Mouse (Mus musculus) neural tube, embryonic 14.5 days (tissue): Measurements from ENCODE around the gene Wdr73. TPM values are rescaled to one million over a fixed set of nuclear protein-coding genes. Genes with fewer than 3 reads are reported as not detected.

ENCODE experiments used
- ATAC-seq: fragments of 200-750 bp; cut with Nextera tagmentation; 2 replicates; pipeline ENCODE4 v1.8.0; 2017; ENCODE audit warnings: low read depth, mild to moderate bottlenecking, moderate TSS enrichment, moderate library complexity
- H3K27ac ChIP-seq: fragments of 300-500 bp; sonication (generic); 2 replicates; pipeline ENCODE4 v1.5.1; 2014; ENCODE audit warnings: low read depth, mild to moderate bottlenecking, control low read depth, low read length, moderate library complexity, mixed read lengths
- H3K27me3 ChIP-seq: fragments of 300-500 bp; sonication (generic); 2 replicates; pipeline ENCODE4 v1.6.1; 2014; ENCODE audit warnings: low read length; ENCODE audit not compliant: control insufficient read depth, insufficient read depth
- H3K36me3 ChIP-seq: fragments of 300-500 bp; sonication (generic); 2 replicates; pipeline ENCODE4 v1.6.1; 2014; ENCODE audit warnings: low read length, mixed read lengths; ENCODE audit not compliant: control insufficient read depth, insufficient read depth
- H3K4me1 ChIP-seq: fragments of 300-500 bp; sonication (generic); 2 replicates; pipeline ENCODE4 v1.6.1; 2014; ENCODE audit warnings: low read length; ENCODE audit not compliant: control insufficient read depth, insufficient read depth
- H3K4me2 ChIP-seq: fragments of 300-500 bp; sonication (generic); 2 replicates; pipeline ENCODE4 v1.6.1; 2014; ENCODE audit warnings: mild to moderate bottlenecking, low read depth, low read length, control low read depth
- H3K4me3 ChIP-seq: fragments of 300-500 bp; sonication (generic); 2 replicates; pipeline ENCODE4 v1.5.1; 2014; ENCODE audit warnings: low read depth, low read length, control low read depth, mixed read lengths
- H3K9ac ChIP-seq: fragments of 300-500 bp; sonication (generic); replicated peaks from 2 replicates; pipeline ENCODE4 v1.6.1; 2014; ENCODE audit warnings: low read depth, mild to moderate bottlenecking, control low read depth, low read length, mixed read lengths
- H3K9me3 ChIP-seq: fragments of 300-500 bp; sonication (generic); 2 replicates; pipeline ENCODE4 v1.6.1; 2016; ENCODE audit warnings: low read length; ENCODE audit not compliant: control insufficient read depth
- WGBS: fragments of 180-500 bp; shearing (Covaris S2); extraction: QIAGEN DNeasy Blood & Tissue Kit; methylation state at CpG from one replicate; pipeline ENCODE4 v1.1.7; 2014; 5-methylcytosine and 5-hydroxymethylcytosine counted together
- polyA plus RNA-seq: library from polyadenylated mRNA; unstranded; fragments of >200 nt; fragmentation: Nextera tagmentation; extraction: Ambion mirVana; gene quantifications from 2 replicates; pipeline ENCODE4 v1.2.1, GENCODE M21; 2014

Wdr73 gene
- polyA plus RNA-seq, 1 experiment from 2014 or later: 32.1 TPM

DNA sequence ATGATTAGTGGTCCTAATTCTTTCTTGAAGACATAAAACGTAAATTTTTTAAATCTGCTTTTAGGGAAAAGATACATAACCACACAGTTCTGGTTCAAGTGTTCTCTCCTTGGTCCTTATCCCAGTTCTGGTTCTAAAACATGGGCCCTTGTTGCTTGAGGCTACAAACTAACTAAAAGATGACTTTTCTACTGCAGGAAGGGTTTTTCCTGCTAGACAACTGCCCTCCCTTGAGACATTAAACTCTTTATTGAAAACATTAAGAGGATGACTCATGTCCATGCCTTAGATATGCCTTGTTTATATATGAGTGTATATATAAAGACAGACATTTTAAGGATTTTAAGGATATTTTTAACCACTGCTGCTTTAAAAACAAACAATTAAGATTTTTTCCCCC, 57.9 kb downstream of the Wdr73 start:
- 78% methylated on average over 1 of the region's 1 CpGs for WGBS
- no peak for ATAC-seq
- no peak overlapping the region for H3K4me2 ChIP-seq

DNA sequence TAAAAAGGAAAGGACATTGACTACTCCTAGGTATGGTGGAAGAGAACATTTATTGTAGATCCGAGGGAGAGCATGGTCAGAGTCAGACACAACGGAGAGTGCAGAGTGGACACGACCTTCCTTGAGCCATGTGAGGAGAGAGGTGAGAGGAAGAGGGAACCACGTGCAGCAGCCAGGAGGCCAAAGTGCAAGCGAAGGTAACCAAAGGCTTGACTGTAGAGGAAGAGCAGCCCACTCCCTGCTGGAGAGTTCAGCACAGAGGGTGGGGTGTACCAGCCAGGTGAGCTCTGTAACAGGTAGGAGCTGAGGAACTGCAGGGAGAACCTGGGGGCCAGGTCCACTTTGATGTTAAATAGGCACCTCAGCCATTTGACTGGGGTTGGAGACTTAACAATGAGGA, 58.9 kb downstream of the Wdr73 start:
- Histone ChIP-seq H3K4me3 (no peak overlapping the region), H3K9me3 (no peaks in the 10 kb centered on the region), H3K27me3 (no peaks in the 10 kb centered on the region), H3K4me2 (no peak overlapping the region), H3K36me3 (no peaks in the 10 kb centered on the region), H3K4me1 (no peaks in the 10 kb centered on the region), H3K9ac (no peak overlapping the region), H3K27ac (no peak overlapping the region)
- no peak for ATAC-seq
- 75% methylated on average over 5 of the region's 5 CpGs for WGBS

More for the DNA sequence above, 57.9 kb downstream of the Wdr73 start:
- H3K36me3 ChIP-seq: no peaks in the 10 kb centered on the region
- H3K4me3 ChIP-seq: no peak overlapping the region
- H3K9me3 ChIP-seq: no peaks in the 10 kb centered on the region
- H3K27me3 ChIP-seq: no peaks in the 10 kb centered on the region
- no peak overlapping the region for H3K27ac ChIP-seq
- H3K9ac ChIP-seq: no peak overlapping the region
- H3K4me1 ChIP-seq: no peaks in the 10 kb centered on the region

DNA sequence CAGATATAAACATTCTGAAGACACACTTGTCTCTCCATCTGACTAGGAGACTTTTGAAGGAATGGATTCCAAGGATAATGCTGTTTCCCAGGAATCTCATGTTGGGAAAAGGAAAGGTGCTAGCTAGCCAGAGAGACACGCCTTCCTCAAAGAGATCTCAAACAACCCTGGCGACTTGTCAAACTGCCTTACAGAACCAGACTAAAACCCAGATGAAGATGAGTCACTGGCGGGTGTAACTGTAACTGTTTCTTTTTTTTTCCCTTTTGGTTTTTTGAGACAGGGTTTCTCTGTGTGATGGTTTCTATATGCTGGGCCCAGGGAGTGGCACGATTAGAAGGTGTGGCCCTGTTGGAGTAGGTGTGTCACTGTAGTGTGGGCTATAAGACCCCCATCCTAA, 60.1 kb downstream of the Wdr73 start:
- H3K9ac ChIP-seq: no peak overlapping the region
- no peaks in the 10 kb centered on the region for H3K9me3 ChIP-seq
- no peak for ATAC-seq
- no peak overlapping the region for H3K27ac ChIP-seq
- H3K4me1 ChIP-seq: no peaks in the 10 kb centered on the region
- H3K36me3 ChIP-seq: no peaks in the 10 kb centered on the region
- H3K4me2 ChIP-seq: no peak overlapping the region
- H3K27me3 ChIP-seq: no peaks in the 10 kb centered on the region
- 84% methylated on average over 4 of the region's 4 CpGs for WGBS
- H3K4me3 ChIP-seq: no peak overlapping the region

Other genes starting within 250 kb of the Wdr73 start
- 17.2 and 23.2 TPM in 2 replicates for gene Crtc3, start 212.4 kb downstream of the Wdr73 start, polyA plus RNA-seq
- 15.8 and 23.1 TPM in 2 replicates for gene Iqgap1, start 75.3 kb downstream of the Wdr73 start, polyA plus RNA-seq
- 4.5 and 4.9 TPM in 2 replicates for gene Zscan2, start 40.3 kb downstream of the Wdr73 start, polyA plus RNA-seq
- 4.9 and 6.3 TPM in 2 replicates for gene Nmb, start 3.8 kb upstream of the Wdr73 start, polyA plus RNA-seq
- 128 and 155 TPM in 2 replicates for gene Sec11a, start 46.5 kb upstream of the Wdr73 start, polyA plus RNA-seq
- gene Zfp592, start 92.4 kb upstream of the Wdr73 start, polyA plus RNA-seq: 8.9 and 11.1 TPM in 2 replicates
- gene Alpk3, start 156.3 kb upstream of the Wdr73 start, polyA plus RNA-seq: 0.05 and 0.17 TPM in 2 replicates
- gene Slc28a1, start 213.5 kb upstream of the Wdr73 start, polyA plus RNA-seq: not detected in 2 replicates